In genomic region chr5:100079040-100079930, GRCm38 (mm10) we compare ENCODE assay signal across 9 mouse cellular contexts. TPM values are rescaled to one million over a fixed set of nuclear protein-coding genes. Genes with fewer than 3 reads are reported as not detected.
DNase-seq lines count a peak whose midpoint lies in the region; ATAC-seq and TF ChIP-seq lines count a peak whose summit lies in the region.
"Had no signal": no experiment of that assay in that cellular context is flagged by ENCODE, and none has a peak within 500 bp of the region (broad histone marks: within the 10 kb centered on the region; RNA-seq: fewer than 3 reads in every experiment).

No protein-coding gene starts in this region.

- H3K9me3 ChIP-seq in embryonic facial prominence, embryonic 10.5 days: no peaks in the 10 kb centered on the region
- no peaks in the 10 kb centered on the region for H3K9me3 ChIP-seq in hindbrain, embryonic 13.5 days
- H3K9me3 ChIP-seq in liver, embryonic 15.5 days (replicated peaks): no peaks in the 10 kb centered on the region
- H3K9me3 ChIP-seq: G1E had no signal

- no peaks in the 10 kb centered on the region for H3K27me3 ChIP-seq in cerebellum, adult 2 months (ENCODE audit: control insufficient read depth, insufficient read depth, low read length)
- H3K27me3 ChIP-seq in embryonic facial prominence, embryonic 10.5 days (replicated peaks; ENCODE audit: low read depth, poor library complexity, severe bottlenecking): 0 out of 2 replicates have a peak, but pooled peaks cover 5% of the 10 kb centered on the region
- no peaks in the 10 kb centered on the region for H3K27me3 ChIP-seq in hindbrain, embryonic 13.5 days
- H3K27me3 ChIP-seq in liver, embryonic 15.5 days: no peaks in the 10 kb centered on the region

- H3K4me3 ChIP-seq in cerebellum, adult 2 months (replicated peaks; ENCODE audit: insufficient read depth, low read depth, low read length): peak overlapping the region; percentile 33
- peak overlapping the region; percentile 55 for H3K4me3 ChIP-seq in embryonic facial prominence, embryonic 10.5 days
- peak overlapping the region; percentile 27 for H3K4me3 ChIP-seq in hindbrain, embryonic 13.5 days
- peak overlapping the region; percentile 26 for H3K4me3 ChIP-seq in liver, embryonic 15.5 days (replicated peaks)

- TF ChIP-seq POLR2A in cerebellum, adult 2 months (IDR thresholded peaks at IDR 0.05; ENCODE audit: borderline replicate concordance, insufficient read depth, low read length): no peak

- peak; percentile 71 for ATAC-seq in CD4-positive, CD25-positive, alpha-beta regulatory T cell, adult 4 months
- peak; percentile 62 for ATAC-seq in hindbrain, embryonic 13.5 days (ENCODE audit: low FRiP score)
- no peak for ATAC-seq in liver, embryonic 15.5 days (ENCODE audit: insufficient read depth)

- DNase-seq in cerebellum, adult 2 months: peak; percentile 39 to 51
- no peak for DNase-seq in cerebellum, adult 11-12 months
- peak; percentile 51 for DNase-seq in embryonic facial prominence, embryonic 10.5 days (ENCODE audit: low spot score)
- DNase-seq in retina, embryonic 14.5 days (ENCODE audit: low spot score): peak; percentile 49
- DNase-seq in gastrocnemius, postnatal 10 days: no peak

- H3K36me3 ChIP-seq in embryonic facial prominence, embryonic 10.5 days (replicated peaks): 0 out of 2 replicates have a peak, but pooled peaks cover 2% of the 10 kb centered on the region
- no peaks in the 10 kb centered on the region for H3K36me3 ChIP-seq in hindbrain, embryonic 13.5 days
- 0 out of 2 replicates have a peak, but pooled peaks cover 3% of the 10 kb centered on the region for H3K36me3 ChIP-seq in liver, embryonic 15.5 days (replicated peaks)

- H3K9ac ChIP-seq in hindbrain, embryonic 13.5 days: peak overlapping the region; percentile 55; the same call in 1 of the 2 replicates
- H3K9ac ChIP-seq in liver, embryonic 15.5 days: no peak overlapping the region

- peaks cover 8% of the 10 kb centered on the region for H3K4me1 ChIP-seq in cerebellum, adult 2 months (ENCODE audit: control insufficient read depth, insufficient read depth, low read length)
- H3K4me1 ChIP-seq in embryonic facial prominence, embryonic 10.5 days: peaks cover 19% of the 10 kb centered on the region
- peaks cover 26% of the 10 kb centered on the region for H3K4me1 ChIP-seq in hindbrain, embryonic 13.5 days (replicated peaks)
- H3K4me1 ChIP-seq in liver, embryonic 15.5 days (replicated peaks): 0 out of 2 replicates have a peak, but pooled peaks cover 4% of the 10 kb centered on the region

- H3K27ac ChIP-seq in cerebellum, adult 2 months (ENCODE audit: insufficient read depth, low read length): no peak overlapping the region
- peak overlapping the region; percentile 68 for H3K27ac ChIP-seq in embryonic facial prominence, embryonic 10.5 days (replicated peaks)
- H3K27ac ChIP-seq in hindbrain, embryonic 13.5 days: no peak overlapping the region
- H3K27ac ChIP-seq in liver, embryonic 15.5 days (replicated peaks): no peak overlapping the region

- H3K4me2 ChIP-seq in hindbrain, embryonic 13.5 days: peak overlapping the region; percentile 48
- peak overlapping the region; percentile 59 for H3K4me2 ChIP-seq in liver, embryonic 15.5 days

- 29% methylated on average over 36 of the region's 36 CpGs for WGBS in cerebellum, adult 2 months
- 28% methylated on average over 36 of the region's 36 CpGs for WGBS in embryonic facial prominence, embryonic 10.5 days
- 33% methylated on average over 36 of the region's 36 CpGs for WGBS in hindbrain, embryonic 13.5 days
- 34% methylated on average over 36 of the region's 36 CpGs for WGBS in liver, embryonic 15.5 days (ENCODE audit: insufficient replicate concordance)

- no peak for TF ChIP-seq CTCF in cerebellum, adult 2 months (IDR thresholded peaks at IDR 0.05; ENCODE audit: borderline replicate concordance, insufficient read depth, low read depth, low read length)

RNA-seq across cellular contexts. Expression of gene Enoph1, which starts 39.5 kb away (rescaled TPM):
- polyA plus RNA-seq in cerebellum, adult 2 months (2012; rRNA removed): 64.7 and 74.6 TPM in 2 replicates
- 10 to 100 TPM; 30.4 to 31.8 TPM for polyA plus RNA-seq in CD4-positive, CD25-positive, alpha-beta regulatory T cell, adult 4 months (2017; shearing (Covaris generic))
- 60.3 and 60.9 TPM in 2 replicates for polyA plus RNA-seq in embryonic facial prominence, embryonic 10.5 days (2016; fragmentation: Nextera tagmentation; extraction: Ambion mirVana)
- 39.5 and 42.4 TPM in 2 replicates for polyA plus RNA-seq in hindbrain, embryonic 13.5 days (2015; fragmentation: Nextera tagmentation; extraction: Ambion mirVana)
- polyA plus RNA-seq in liver, embryonic 15.5 days (2015; fragmentation: Nextera tagmentation; extraction: Ambion mirVana): 15.4 and 17.2 TPM in 2 replicates
- total RNA-seq in gastrocnemius, postnatal 10 days (2021): 10 to 100 TPM in 1 of 2 experiments, 1 to 10 TPM in 1; 9.0 to 10.5 TPM

RNA-seq across cellular contexts. Expression of gene Hnrnpdl, which starts 39.8 kb away (rescaled TPM):
- polyA plus RNA-seq in cerebellum, adult 2 months (2012; rRNA removed): 257 and 262 TPM in 2 replicates
- polyA plus RNA-seq in CD4-positive, CD25-positive, alpha-beta regulatory T cell, adult 4 months (2017; shearing (Covaris generic)): 100 to 1,000 TPM; 120 to 126 TPM
- polyA plus RNA-seq in embryonic facial prominence, embryonic 10.5 days (2016; fragmentation: Nextera tagmentation; extraction: Ambion mirVana): 214 and 235 TPM in 2 replicates
- polyA plus RNA-seq in hindbrain, embryonic 13.5 days (2015; fragmentation: Nextera tagmentation; extraction: Ambion mirVana): 231 and 237 TPM in 2 replicates
- polyA plus RNA-seq in liver, embryonic 15.5 days (2015; fragmentation: Nextera tagmentation; extraction: Ambion mirVana): 46.6 and 47.0 TPM in 2 replicates
- 100 to 1,000 TPM in 1 of 2 experiments, 10 to 100 TPM in 1; 92.8 to 105 TPM for total RNA-seq in gastrocnemius, postnatal 10 days (2021)

Comparison
In these comparisons a context has a peak if more than half of its experiments do, and no peak if none do; other contexts are left out.
1. DNase-seq: peak in cerebellum, adult 2 months (2 of 2), embryonic facial prominence, embryonic 10.5 days (single experiment) and retina, embryonic 14.5 days (single experiment); none in cerebellum, adult 11-12 months (single experiment) and gastrocnemius, postnatal 10 days (single experiment).
2. Peak in every context shown above with its lines, with median percentiles within 50 percentile points of each other: H3K4me3 ChIP-seq.